Mouse (Mus musculus): ENCODE data around the gene Rps6ka6. TPM values are rescaled to one million over a fixed set of nuclear protein-coding genes. Genes with fewer than 3 reads are reported as not detected.

Rps6ka6 gene
- polyA plus RNA-seq, 1 experiment from 2014 or later, result 5.5 TPM

DNA sequence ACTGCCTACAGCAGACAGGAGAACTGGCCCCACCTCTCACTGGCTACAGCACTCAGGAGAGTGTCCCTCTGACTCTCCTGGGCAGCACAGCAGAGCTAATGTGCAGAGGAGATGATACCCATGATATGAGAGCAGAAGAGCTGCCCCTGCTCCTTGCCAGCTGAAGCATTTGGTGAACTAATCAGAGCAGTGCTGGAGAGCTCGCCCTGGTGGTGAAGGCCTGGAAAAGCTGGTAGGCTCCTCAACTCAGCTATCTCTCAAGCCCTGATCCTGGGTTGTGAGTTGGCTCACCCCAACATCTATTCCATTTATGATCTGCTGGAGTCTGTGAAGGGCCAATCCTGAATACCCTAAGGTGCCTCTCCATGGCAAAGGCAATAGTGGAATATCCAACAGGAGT, 163.6 kb downstream of the Rps6ka6 start:
- no peak overlapping the region for H3K27ac ChIP-seq (replicated peaks)
- H3K36me3 ChIP-seq (replicated peaks), result no peaks in the 10 kb centered on the region
- no peaks in the 10 kb centered on the region for H3K9me3 ChIP-seq (replicated peaks)
- H3K4me3 ChIP-seq (replicated peaks), result no peak overlapping the region
- H3K4me1 ChIP-seq (replicated peaks), result no peaks in the 10 kb centered on the region
- no peak overlapping the region for H3K4me2 ChIP-seq
- 28% methylated on average over 1 of the region's 1 CpGs for WGBS (ENCODE audit: insufficient replicate concordance)
- no peak for ATAC-seq (ENCODE audit: insufficient read depth)
- H3K9ac ChIP-seq, result no peak overlapping the region
- H3K27me3 ChIP-seq, result no peaks in the 10 kb centered on the region

Other genes starting within 250 kb of the Rps6ka6 start
- gene Hdx, start 159.1 kb upstream of the Rps6ka6 start, polyA plus RNA-seq (2015; fragmentation: Nextera tagmentation; extraction: Ambion mirVana), result 0.02 TPM in 2 replicates

Data from liver, embryonic 15.5 days (tissue).